Mouse (Mus musculus): ENCODE data around the gene 1110059E24Rik. TPM values are rescaled to one million over a fixed set of nuclear protein-coding genes. Genes with fewer than 3 reads are reported as not detected.

The 1110059E24Rik gene
- polyA plus RNA-seq, 1 experiment from 2014 or later: 47.4 TPM

GRCm38 (mm10) chr19:21586546-21586945 is 66.2 kb downstream of the 1110059E24Rik start:
- Histone ChIP-seq H3K36me3 (ENCODE audit: insufficient read depth, low read length) (no peaks in the 10 kb centered on the region), H3K4me3 (ENCODE audit: low read depth, low read length) (no peak overlapping the region), H3K4me2 (replicated peaks; ENCODE audit: low read depth, low read length) (no peak overlapping the region), H3K9me3 (ENCODE audit: low read length) (no peaks in the 10 kb centered on the region), H3K4me1 (ENCODE audit: insufficient read depth, low read depth, low read length) (no peaks in the 10 kb centered on the region), H3K27me3 (replicated peaks; ENCODE audit: insufficient read depth, low read length) (no peaks in the 10 kb centered on the region), H3K9ac (replicated peaks; ENCODE audit: low read depth) (no peak overlapping the region), H3K27ac (ENCODE audit: low read length) (no peak overlapping the region)
- ATAC-seq (no peak), DNase-seq (ENCODE audit: low spot score) (no peak)
- TF ChIP-seq EP300 (IDR thresholded peaks at IDR 0.05) (no peak), CTCF (IDR thresholded peaks at IDR 0.05) (no peak)
- 90% methylated on average over 1 of the region's 1 CpGs for WGBS

GRCm38 (mm10) chr19:21585868-21586267 is 66.9 kb downstream of the 1110059E24Rik start:
- H3K4me2 ChIP-seq (replicated peaks; ENCODE audit: low read depth, low read length): no peak overlapping the region
- DNase-seq (ENCODE audit: low spot score) (no peak), ATAC-seq (no peak)
- H3K27ac ChIP-seq (ENCODE audit: low read length): no peak overlapping the region
- no peak overlapping the region for H3K9ac ChIP-seq (replicated peaks; ENCODE audit: low read depth)
- 57% methylated on average over 2 of the region's 2 CpGs for WGBS
- no peaks in the 10 kb centered on the region for H3K4me1 ChIP-seq (ENCODE audit: insufficient read depth, low read depth, low read length)
- H3K9me3 ChIP-seq (ENCODE audit: low read length): no peaks in the 10 kb centered on the region
- TF ChIP-seq CTCF (IDR thresholded peaks at IDR 0.05) (no peak), EP300 (IDR thresholded peaks at IDR 0.05) (no peak)
- H3K4me3 ChIP-seq (ENCODE audit: low read depth, low read length): no peak overlapping the region
- H3K36me3 ChIP-seq (ENCODE audit: insufficient read depth, low read length): no peaks in the 10 kb centered on the region
- no peaks in the 10 kb centered on the region for H3K27me3 ChIP-seq (replicated peaks; ENCODE audit: insufficient read depth, low read length)

GRCm38 (mm10) chr19:21583986-21584385 is 68.8 kb downstream of the 1110059E24Rik start:
- Histone ChIP-seq H3K9ac (replicated peaks; ENCODE audit: low read depth) (no peak overlapping the region), H3K4me3 (ENCODE audit: low read depth, low read length) (no peak overlapping the region), H3K9me3 (ENCODE audit: low read length) (no peaks in the 10 kb centered on the region), H3K4me1 (ENCODE audit: insufficient read depth, low read depth, low read length) (no peaks in the 10 kb centered on the region; the same call in 1 of the 2 replicates), H3K36me3 (ENCODE audit: insufficient read depth, low read length) (no peaks in the 10 kb centered on the region), H3K27me3 (replicated peaks; ENCODE audit: insufficient read depth, low read length) (no peaks in the 10 kb centered on the region), H3K27ac (ENCODE audit: low read length) (no peak overlapping the region), H3K4me2 (replicated peaks; ENCODE audit: low read depth, low read length) (no peak overlapping the region)
- DNase-seq (ENCODE audit: low spot score): no peak
- WGBS: 80% methylated on average over 5 of the region's 5 CpGs
- TF ChIP-seq CTCF (IDR thresholded peaks at IDR 0.05) (no peak), EP300 (IDR thresholded peaks at IDR 0.05) (no peak)
- no peak for ATAC-seq

- no peak for DNase-seq (ENCODE audit: low spot score)
- Histone ChIP-seq H3K9me3 (ENCODE audit: low read length) (no peaks in the 10 kb centered on the region), H3K4me2 (replicated peaks; ENCODE audit: low read depth, low read length) (no peak overlapping the region), H3K4me1 (ENCODE audit: insufficient read depth, low read depth, low read length) (no peaks in the 10 kb centered on the region; the same call in 1 of the 2 replicates), H3K36me3 (ENCODE audit: insufficient read depth, low read length) (no peaks in the 10 kb centered on the region), H3K27ac (ENCODE audit: low read length) (no peak overlapping the region), H3K27me3 (replicated peaks; ENCODE audit: insufficient read depth, low read length) (no peaks in the 10 kb centered on the region), H3K4me3 (ENCODE audit: low read depth, low read length) (no peak overlapping the region), H3K9ac (replicated peaks; ENCODE audit: low read depth) (no peak overlapping the region)
- TF ChIP-seq EP300 (IDR thresholded peaks at IDR 0.05) (no peak), CTCF (IDR thresholded peaks at IDR 0.05) (no peak)
- ATAC-seq: no peak
- 76% methylated on average over 4 of the region's 4 CpGs for WGBS
Observed at GRCm38 (mm10) chr19:21583523-21583984, 69.2 kb downstream of the 1110059E24Rik start.

GRCm38 (mm10) chr19:21581404-21581803 is 71.4 kb downstream of the 1110059E24Rik start:
- no peak overlapping the region for H3K9ac ChIP-seq (replicated peaks; ENCODE audit: low read depth)
- H3K27ac ChIP-seq (ENCODE audit: low read length): no peak overlapping the region
- WGBS: 47% methylated on average over 6 of the region's 6 CpGs
- no peaks in the 10 kb centered on the region for H3K27me3 ChIP-seq (replicated peaks; ENCODE audit: insufficient read depth, low read length)
- H3K9me3 ChIP-seq (ENCODE audit: low read length): no peaks in the 10 kb centered on the region
- TF ChIP-seq EP300 (IDR thresholded peaks at IDR 0.05): no peak
- TF ChIP-seq CTCF (IDR thresholded peaks at IDR 0.05): no peak
- ATAC-seq (no peak), DNase-seq (ENCODE audit: low spot score) (no peak)
- no peaks in the 10 kb centered on the region for H3K36me3 ChIP-seq (ENCODE audit: insufficient read depth, low read length)
- no peaks in the 10 kb centered on the region; the same call in 1 of the 2 replicates for H3K4me1 ChIP-seq (ENCODE audit: insufficient read depth, low read depth, low read length)
- no peak overlapping the region for H3K4me2 ChIP-seq (replicated peaks; ENCODE audit: low read depth, low read length)
- no peak overlapping the region for H3K4me3 ChIP-seq (ENCODE audit: low read depth, low read length)

- TF ChIP-seq CTCF (IDR thresholded peaks at IDR 0.05): no peak
- no peak for TF ChIP-seq EP300 (IDR thresholded peaks at IDR 0.05)
- Histone ChIP-seq H3K9ac (replicated peaks; ENCODE audit: low read depth) (no peak overlapping the region), H3K9me3 (ENCODE audit: low read length) (no peaks in the 10 kb centered on the region), H3K4me1 (ENCODE audit: insufficient read depth, low read depth, low read length) (no peaks in the 10 kb centered on the region; the same call in 1 of the 2 replicates), H3K4me3 (ENCODE audit: low read depth, low read length) (no peak overlapping the region), H3K27me3 (replicated peaks; ENCODE audit: insufficient read depth, low read length) (no peaks in the 10 kb centered on the region), H3K4me2 (replicated peaks; ENCODE audit: low read depth, low read length) (no peak overlapping the region), H3K27ac (ENCODE audit: low read length) (no peak overlapping the region), H3K36me3 (ENCODE audit: insufficient read depth, low read length) (no peaks in the 10 kb centered on the region)
- ATAC-seq: no peak
- WGBS: 73% methylated on average over 3 of the region's 3 CpGs
- no peak for DNase-seq (ENCODE audit: low spot score)
Observed at GRCm38 (mm10) chr19:21579896-21580295, 72.9 kb downstream of the 1110059E24Rik start.

GRCm38 (mm10) chr19:21577443-21577842 is 75.3 kb downstream of the 1110059E24Rik start:
- DNase-seq (ENCODE audit: low spot score) (no peak), ATAC-seq (no peak)
- 54% methylated on average over 3 of the region's 3 CpGs for WGBS
- Histone ChIP-seq H3K9me3 (ENCODE audit: low read length) (no peaks in the 10 kb centered on the region), H3K36me3 (ENCODE audit: insufficient read depth, low read length) (no peaks in the 10 kb centered on the region), H3K27me3 (replicated peaks; ENCODE audit: insufficient read depth, low read length) (no peaks in the 10 kb centered on the region), H3K27ac (ENCODE audit: low read length) (no peak overlapping the region), H3K4me2 (replicated peaks; ENCODE audit: low read depth, low read length) (no peak overlapping the region), H3K9ac (replicated peaks; ENCODE audit: low read depth) (no peak overlapping the region), H3K4me3 (ENCODE audit: low read depth, low read length) (no peak overlapping the region), H3K4me1 (ENCODE audit: insufficient read depth, low read depth, low read length) (no peaks in the 10 kb centered on the region; the same call in 1 of the 2 replicates)
- TF ChIP-seq CTCF (IDR thresholded peaks at IDR 0.05) (no peak), EP300 (IDR thresholded peaks at IDR 0.05) (no peak)

All from lung, postnatal 0 days (tissue).